Mouse (Mus musculus): ENCODE measurements around the gene Nek7. TPM values are rescaled to one million over a fixed set of nuclear protein-coding genes. Genes with fewer than 3 reads are reported as not detected.

Gene Nek7
- total RNA-seq, 2 experiments from 2014 or later: 76.8 to 80.9 TPM

GRCm38 (mm10) chr1:138608336-138608735 lies 11.6 kb downstream of the Nek7 start:
- DNase-seq: no peak

GRCm38 (mm10) chr1:138607862-138608261 lies 12.1 kb downstream of the Nek7 start:
- DNase-seq: no peak

GRCm38 (mm10) chr1:138606771-138607170 lies 13.2 kb downstream of the Nek7 start:
- DNase-seq: peak; percentile 69 to 70

GRCm38 (mm10) chr1:138604736-138605135 lies 15.2 kb downstream of the Nek7 start:
- DNase-seq: peak; percentile 51 to 60

GRCm38 (mm10) chr1:138603974-138604373 lies 16.0 kb downstream of the Nek7 start:
- no peak for DNase-seq

- no peak for DNase-seq
These were observed 21.9 kb downstream of the Nek7 start for GRCm38 (mm10) chr1:138598087-138598486.

- DNase-seq: peak in 1 of 2 experiments; percentile 48
These were observed 23.7 kb downstream of the Nek7 start for GRCm38 (mm10) chr1:138596127-138596706.

GRCm38 (mm10) chr1:138594910-138595309 lies 25.0 kb downstream of the Nek7 start:
- no peak for DNase-seq

GRCm38 (mm10) chr1:138593922-138594321 lies 26.0 kb downstream of the Nek7 start:
- no peak for DNase-seq

- DNase-seq: no peak
These were observed 27.5 kb downstream of the Nek7 start for GRCm38 (mm10) chr1:138592466-138592865.

- DNase-seq: no peak
These were observed 29.4 kb downstream of the Nek7 start for GRCm38 (mm10) chr1:138590451-138591022.

- no peak for DNase-seq
These were observed 30.8 kb downstream of the Nek7 start for GRCm38 (mm10) chr1:138589126-138589525.

GRCm38 (mm10) chr1:138587812-138588211 lies 32.1 kb downstream of the Nek7 start:
- DNase-seq: no peak

GRCm38 (mm10) chr1:138586891-138587290 lies 33.0 kb downstream of the Nek7 start:
- no peak for DNase-seq

- no peak for DNase-seq
These were observed 35.4 kb downstream of the Nek7 start for GRCm38 (mm10) chr1:138584423-138585013.

- no peak for DNase-seq
These were observed 37.7 kb downstream of the Nek7 start for GRCm38 (mm10) chr1:138582225-138582624.

- DNase-seq: no peak
These were observed 40.0 kb downstream of the Nek7 start for GRCm38 (mm10) chr1:138579822-138580492.

- DNase-seq: no peak
These were observed 40.7 kb downstream of the Nek7 start for GRCm38 (mm10) chr1:138579207-138579606.

GRCm38 (mm10) chr1:138576803-138577202 lies 43.1 kb downstream of the Nek7 start:
- DNase-seq: peak; percentile 64 to 83

- DNase-seq: no peak
These were observed 43.8 kb downstream of the Nek7 start for GRCm38 (mm10) chr1:138576066-138576697.

- DNase-seq: no peak
These were observed 44.3 kb downstream of the Nek7 start for GRCm38 (mm10) chr1:138575629-138576028.

GRCm38 (mm10) chr1:138571565-138572361 lies 48.2 kb downstream of the Nek7 start:
- DNase-seq: peak; percentile 57 to 64

All from heart, adult 18-20 months (tissue).